In genomic region chr12:31256121-31256903, GRCm38 (mm10) we compare ENCODE assay signal across 18 mouse cellular contexts. TPM values are rescaled to one million over a fixed set of nuclear protein-coding genes. Genes with fewer than 3 reads are reported as not detected.
A peak's percentile ranks its signal among the peaks of the same experiment; 100 is the strongest.
DNase-seq lines count a peak whose midpoint lies in the region; ATAC-seq lines count a peak whose summit lies in the region.
"Had no signal": no experiment of that assay in that cellular context is flagged by ENCODE, and none has a peak within 500 bp of the region (broad histone marks: within the 10 kb centered on the region; RNA-seq: fewer than 3 reads in every experiment).

No protein-coding gene starts in this region.

- H3K4me3 ChIP-seq in limb, embryonic 13.5 days, result no peak overlapping the region
- H3K4me3 ChIP-seq in limb, embryonic 10.5 days, result no peak overlapping the region
- no peak overlapping the region for H3K4me3 ChIP-seq in intestine, embryonic 16.5 days (ENCODE audit: low read length)
- H3K4me3 ChIP-seq in kidney, embryonic 16.5 days (ENCODE audit: low read length), result no peak overlapping the region
- H3K4me3 ChIP-seq: neural tube, embryonic 13.5 days had no signal

- no peak overlapping the region for H3K27ac ChIP-seq in limb, embryonic 13.5 days
- H3K27ac ChIP-seq in limb, embryonic 10.5 days, result no peak overlapping the region
- H3K27ac ChIP-seq in intestine, embryonic 16.5 days (ENCODE audit: low read length), result peak overlapping the region; percentile 67
- H3K27ac ChIP-seq in kidney, embryonic 16.5 days (ENCODE audit: low read length), result peak overlapping the region; percentile 87
- H3K27ac ChIP-seq: neural tube, embryonic 13.5 days had no signal

- H3K27me3 ChIP-seq in limb, embryonic 13.5 days, result no peaks in the 10 kb centered on the region
- no peaks in the 10 kb centered on the region for H3K27me3 ChIP-seq in limb, embryonic 10.5 days (ENCODE audit: low read depth, poor library complexity, severe bottlenecking)
- no peaks in the 10 kb centered on the region for H3K27me3 ChIP-seq in intestine, embryonic 16.5 days (replicated peaks; ENCODE audit: control insufficient read depth, insufficient read depth, low read length)
- H3K27me3 ChIP-seq in kidney, embryonic 16.5 days (ENCODE audit: insufficient read depth, low read length), result no peaks in the 10 kb centered on the region
- H3K27me3 ChIP-seq: neural tube, embryonic 13.5 days had no signal

- no peak for DNase-seq in limb, embryonic 10.5 days (ENCODE audit: low spot score)
- DNase-seq in lung, postnatal 25 days (ENCODE audit: low spot score), result peak; percentile 36
- DNase-seq in frontal cortex, postnatal 14 days (ENCODE audit: low spot score in 2 of 2), result no peak
- DNase-seq in urinary bladder, postnatal 10 days (ENCODE audit: low spot score), result no peak
- DNase-seq in spleen, postnatal 14 days (ENCODE audit: low spot score in 2 of 2), result no peak
- DNase-seq: cerebellum, adult 11 months; heart, postnatal 36 days; thymus, postnatal 36 days had no signal

- no peak overlapping the region for H3K9ac ChIP-seq in limb, embryonic 13.5 days
- H3K9ac ChIP-seq in intestine, embryonic 16.5 days (ENCODE audit: low read depth, low read length), result no peak overlapping the region
- H3K9ac ChIP-seq in kidney, embryonic 16.5 days (replicated peaks; ENCODE audit: low read length), result 0 out of 2 replicates have a peak overlapping the region, but pooled peaks have one; percentile 6
- H3K9ac ChIP-seq: neural tube, embryonic 13.5 days had no signal

- H3K4me1 ChIP-seq in limb, embryonic 13.5 days, result 0 out of 2 replicates have a peak, but pooled peaks cover 7% of the 10 kb centered on the region
- peaks cover 11% of the 10 kb centered on the region for H3K4me1 ChIP-seq in limb, embryonic 10.5 days
- H3K4me1 ChIP-seq in intestine, embryonic 16.5 days (ENCODE audit: control insufficient read depth, insufficient read depth, low read length), result peaks cover 22% of the 10 kb centered on the region
- peaks cover 16% of the 10 kb centered on the region for H3K4me1 ChIP-seq in kidney, embryonic 16.5 days (ENCODE audit: insufficient read depth, low read length)
- H3K4me1 ChIP-seq: neural tube, embryonic 13.5 days had no signal

- H3K36me3 ChIP-seq in limb, embryonic 13.5 days, result no peaks in the 10 kb centered on the region
- no peaks in the 10 kb centered on the region for H3K36me3 ChIP-seq in limb, embryonic 10.5 days
- H3K36me3 ChIP-seq in intestine, embryonic 16.5 days (ENCODE audit: control insufficient read depth, insufficient read depth, low read length), result no peaks in the 10 kb centered on the region
- H3K36me3 ChIP-seq in kidney, embryonic 16.5 days (ENCODE audit: insufficient read depth, low read length), result no peaks in the 10 kb centered on the region
- H3K36me3 ChIP-seq: G1E; neural tube, embryonic 13.5 days had no signal

- WGBS in limb, embryonic 13.5 days, result 66% methylated on average over 9 of the region's 9 CpGs
- WGBS in limb, embryonic 10.5 days, result 77% methylated on average over 9 of the region's 9 CpGs
- 54% methylated on average over 9 of the region's 9 CpGs for WGBS in intestine, embryonic 16.5 days
- WGBS in kidney, embryonic 16.5 days, result 54% methylated on average over 9 of the region's 9 CpGs

- H3K4me2 ChIP-seq in limb, embryonic 13.5 days (replicated peaks), result no peak overlapping the region
- H3K4me2 ChIP-seq in intestine, embryonic 16.5 days (ENCODE audit: low read depth, low read length), result peak overlapping the region; percentile 5; the same call in 1 of the 2 replicates
- no peak overlapping the region for H3K4me2 ChIP-seq in kidney, embryonic 16.5 days (replicated peaks; ENCODE audit: low read depth, low read length)
- H3K4me2 ChIP-seq: neural tube, embryonic 13.5 days had no signal

- peak; percentile 36; the same call in 1 of the 2 replicates for ATAC-seq in limb, embryonic 13.5 days (ENCODE audit: low FRiP score, low read depth)
- ATAC-seq in intestine, embryonic 16.5 days, result peak; percentile 93
- ATAC-seq in kidney, embryonic 16.5 days (ENCODE audit: low FRiP score, low TSS enrichment), result peak; percentile 95
- ATAC-seq: forebrain, embryonic 16.5 days; midbrain, embryonic 16.5 days had no signal

- no peaks in the 10 kb centered on the region for H3K9me3 ChIP-seq in limb, embryonic 13.5 days
- no peaks in the 10 kb centered on the region for H3K9me3 ChIP-seq in limb, embryonic 10.5 days (replicated peaks)
- H3K9me3 ChIP-seq in intestine, embryonic 16.5 days (ENCODE audit: control insufficient read depth, low read length), result no peaks in the 10 kb centered on the region
- H3K9me3 ChIP-seq in kidney, embryonic 16.5 days (ENCODE audit: low read length), result no peaks in the 10 kb centered on the region
- H3K9me3 ChIP-seq: G1E; neural tube, embryonic 13.5 days had no signal

RNA-seq across cellular contexts. Expression of gene Lamb1, which starts 8.7 kb away (rescaled TPM):
- polyA plus RNA-seq in limb, embryonic 13.5 days (2015; fragmentation: Nextera tagmentation; extraction: Ambion mirVana), result 62.1 and 71.9 TPM in 2 replicates
- 40.5 and 44.6 TPM in 2 replicates for polyA plus RNA-seq in limb, embryonic 10.5 days (2016; fragmentation: Nextera tagmentation; extraction: Ambion mirVana)
- polyA plus RNA-seq in intestine, embryonic 16.5 days (2015; fragmentation: Nextera tagmentation; extraction: Ambion mirVana), result 60.4 and 65.1 TPM in 2 replicates
- polyA plus RNA-seq in kidney, embryonic 16.5 days (2015; fragmentation: Nextera tagmentation; extraction: Ambion mirVana), result 174 and 175 TPM in 2 replicates
- polyA plus RNA-seq: G1E had no signal

RNA-seq across cellular contexts. Expression of gene Gm6993, which starts 15.7 kb away (rescaled TPM):
- not detected in 2 replicates for polyA plus RNA-seq in limb, embryonic 13.5 days (2015; fragmentation: Nextera tagmentation; extraction: Ambion mirVana)
- polyA plus RNA-seq in limb, embryonic 10.5 days (2016; fragmentation: Nextera tagmentation; extraction: Ambion mirVana), result not detected in 2 replicates
- polyA plus RNA-seq in intestine, embryonic 16.5 days (2015; fragmentation: Nextera tagmentation; extraction: Ambion mirVana), result not detected in 2 replicates
- polyA plus RNA-seq in kidney, embryonic 16.5 days (2015; fragmentation: Nextera tagmentation; extraction: Ambion mirVana), result not detected in 2 replicates
- polyA plus RNA-seq: C2C12; cortical plate, adult 2 months; forebrain, embryonic 16.5 days; G1E; gonadal fat pad, adult 2 months; midbrain, embryonic 16.5 days; neural tube, embryonic 13.5 days had no signal

Comparison
In these comparisons a context has a peak if more than half of its experiments do, and no peak if none do; other contexts are left out.
1. ATAC-seq: peak in every context shown above with its lines; median percentile 95 in kidney, embryonic 16.5 days; 93 in intestine, embryonic 16.5 days; 36 in limb, embryonic 13.5 days.
2. H3K27ac ChIP-seq: peak in intestine, embryonic 16.5 days (single experiment) and kidney, embryonic 16.5 days (single experiment); none in limb, embryonic 13.5 days (single experiment) and limb, embryonic 10.5 days (single experiment).